Mouse (Mus musculus) thymus, postnatal 25 days (tissue): Measurements from ENCODE around the gene Plagl2.
"Not testable (repeated sequence)": the region's sequence is repeated elsewhere in the genome, so short reads cannot be mapped to it uniquely, and the experiment has no call there.

Experiments used
- DNase-seq: peaks from one replicate; pipeline ENCODE4 v3.0.0; 2022

The Plagl2 gene

DNA sequence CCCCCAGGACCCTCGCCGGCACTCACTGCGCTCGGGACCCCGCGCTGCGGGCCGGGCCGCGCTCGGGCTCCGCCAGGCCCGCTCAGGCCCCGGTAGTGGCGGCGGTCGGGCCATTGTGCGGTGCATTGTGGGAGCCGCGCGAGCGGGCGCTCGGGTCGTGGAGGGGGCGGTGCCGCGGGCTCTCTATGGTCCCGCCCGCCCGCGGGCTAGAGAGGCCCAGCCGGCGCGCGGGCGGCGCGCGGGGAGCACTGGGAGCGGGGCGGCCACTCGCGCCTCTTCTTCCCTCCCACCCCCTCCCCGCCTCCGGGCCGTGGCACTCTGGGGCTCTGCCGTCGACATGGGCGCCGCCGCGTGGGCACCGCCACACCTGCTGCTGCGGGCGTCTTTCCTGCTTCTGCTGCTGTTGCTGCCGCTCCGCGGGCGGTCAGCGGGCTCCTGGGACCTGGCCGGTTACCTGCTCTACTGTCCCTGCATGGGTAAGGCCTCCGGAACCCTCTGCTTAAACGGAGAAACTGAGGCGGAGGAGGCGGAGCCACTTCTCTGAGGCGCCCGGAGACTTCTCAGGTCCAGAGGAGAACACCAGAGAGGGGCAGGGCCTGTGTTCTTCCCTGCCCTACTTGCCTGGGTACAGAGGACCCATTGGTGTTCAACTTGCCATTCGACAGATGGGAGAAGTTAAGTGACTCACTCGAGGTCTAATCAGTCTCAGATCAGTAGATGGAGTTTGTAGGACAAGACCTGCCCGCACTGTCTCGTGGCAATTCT, at the start of gene Plagl2, which contains the start of gene Pofut1:
Gene Plagl2, minus strand, starts transcription at position 177 of the 765 bp plus-strand sequence.
Gene Pofut1, plus strand, starts transcription at position 284 of the 765 bp plus-strand sequence.
- DNase-seq = peak; percentile 94

DNA sequence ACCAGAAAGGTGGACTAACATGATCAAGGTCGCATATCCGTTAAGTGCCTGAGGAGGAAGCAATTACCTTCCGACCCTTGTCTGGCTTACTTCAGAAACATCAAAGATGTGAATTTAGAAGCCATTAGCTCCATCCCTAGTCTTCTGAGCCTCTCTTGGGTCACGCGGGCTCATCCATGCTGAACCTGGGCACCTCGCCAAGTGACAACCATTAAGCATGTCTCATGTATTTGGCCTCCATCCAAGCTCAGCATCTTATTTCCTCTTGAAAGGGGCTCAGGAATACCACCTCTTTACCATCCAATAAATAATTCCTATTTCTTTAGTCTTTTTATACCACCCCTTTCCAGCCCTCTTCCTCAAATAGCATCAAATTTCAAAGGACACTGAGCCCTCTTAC, 46.6 kb upstream of the Plagl2 start:
- no peak for DNase-seq

DNA sequence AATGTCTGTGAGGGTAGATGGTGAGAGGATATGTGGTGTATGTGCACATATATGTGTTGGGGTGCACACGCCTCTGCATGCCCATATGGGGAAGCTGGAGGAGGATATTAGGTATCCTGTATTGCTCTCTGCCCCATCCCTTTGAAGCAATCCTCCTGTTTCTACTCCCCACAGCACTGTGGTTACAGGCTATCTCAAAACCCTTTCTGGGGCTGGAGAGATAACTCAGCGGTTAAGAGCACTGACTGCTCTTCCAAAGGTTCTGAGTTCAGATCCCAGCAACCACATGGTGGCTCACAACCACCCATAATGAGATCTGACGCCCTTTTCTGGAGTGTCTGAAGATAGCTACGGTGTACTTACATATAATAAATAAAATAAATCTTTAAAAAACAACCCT, 45.3 kb upstream of the Plagl2 start:
- no peak for DNase-seq

DNA sequence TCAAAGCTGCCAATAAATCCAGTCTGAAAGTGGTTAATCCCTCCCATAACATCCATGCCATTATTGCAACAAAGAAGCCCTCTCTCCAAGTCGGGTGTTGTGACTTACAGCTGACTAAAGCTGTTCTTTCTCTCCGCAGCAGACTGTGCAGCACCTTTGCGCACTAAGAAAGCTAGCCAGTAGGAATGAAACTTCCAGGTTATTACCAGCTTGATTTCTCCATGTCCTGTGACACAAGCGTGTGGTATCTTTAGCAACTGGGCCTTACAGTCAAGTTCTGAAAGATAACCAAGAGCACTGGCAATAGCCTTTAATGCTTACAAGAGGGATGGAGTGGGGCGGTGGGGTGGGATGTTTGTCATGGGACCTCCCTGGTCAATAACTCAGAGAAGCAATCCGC, 42.7 kb upstream of the Plagl2 start:
- no peak for DNase-seq

DNA sequence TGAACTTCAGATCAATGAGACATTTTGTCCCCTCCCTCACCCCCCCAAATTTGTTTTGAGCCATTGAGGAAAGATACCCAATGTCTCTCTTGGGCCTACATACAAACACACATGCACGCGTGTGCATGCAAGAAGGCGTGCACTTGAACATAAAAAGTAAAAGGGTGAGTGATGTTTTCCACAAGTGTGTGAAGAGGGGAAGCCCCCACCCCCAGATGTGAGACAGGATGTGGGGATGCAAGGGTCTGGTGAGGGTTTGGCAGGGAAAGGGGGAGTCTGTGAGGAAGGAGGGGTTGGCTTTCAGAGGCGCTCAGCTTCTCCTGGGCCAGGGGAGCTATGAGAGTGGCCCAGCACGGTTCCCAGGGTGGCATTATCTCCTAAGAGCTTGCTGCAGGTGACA, 37.1 kb upstream of the Plagl2 start:
- peak; percentile 73 for DNase-seq

DNA sequence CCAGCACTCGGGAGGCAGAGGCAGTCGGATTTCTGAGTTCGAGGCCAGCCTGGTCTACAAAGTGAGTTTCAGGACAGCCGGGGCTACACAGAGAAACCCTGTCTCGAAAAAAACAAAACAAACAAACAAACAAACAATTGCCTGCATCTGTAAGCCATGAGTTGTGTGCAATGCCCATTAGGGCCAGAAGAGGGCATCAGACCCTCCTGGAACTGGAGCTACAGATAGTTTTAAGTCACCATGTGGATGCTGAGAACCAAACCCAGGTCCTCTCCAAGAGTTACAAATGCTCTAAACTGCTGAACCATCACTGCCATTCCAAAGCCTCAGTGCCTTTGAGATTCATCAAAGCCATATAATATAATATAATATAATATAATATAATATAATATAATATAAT, 35.6 kb upstream of the Plagl2 start:
- DNase-seq = not testable (repeated sequence)

- no peak for DNase-seq
These were observed 35.2 kb upstream of the Plagl2 start for GRCm38 (mm10) chr2:153276440-153276839.

DNA sequence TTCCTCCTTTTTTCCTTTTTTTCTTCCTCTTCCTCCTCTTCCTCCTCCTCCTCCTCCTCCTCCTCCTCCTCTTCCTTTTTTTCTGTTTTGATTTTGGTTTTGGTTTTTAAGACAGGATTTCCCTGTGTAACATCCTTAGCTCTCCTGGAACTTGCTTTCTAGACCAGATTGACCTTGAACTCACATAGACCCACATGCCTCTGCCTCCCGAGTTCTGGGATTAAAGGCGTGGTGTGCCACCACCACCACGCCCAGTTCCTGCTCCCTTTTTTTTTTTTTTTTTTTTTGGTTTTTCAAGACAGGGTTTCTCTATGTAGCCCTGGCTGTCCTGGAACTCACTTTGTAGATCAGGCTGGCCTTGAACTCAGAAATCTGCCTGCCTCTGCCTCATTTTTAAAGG, 34.4 kb upstream of the Plagl2 start:
- DNase-seq = not testable (repeated sequence)

GRCm38 (mm10) chr2:153274919-153275247, 33.7 kb upstream of the Plagl2 start:
- DNase-seq = no peak

- DNase-seq = not testable (repeated sequence)
These were observed 33.1 kb upstream of the Plagl2 start for GRCm38 (mm10) chr2:153274200-153274918.

DNA sequence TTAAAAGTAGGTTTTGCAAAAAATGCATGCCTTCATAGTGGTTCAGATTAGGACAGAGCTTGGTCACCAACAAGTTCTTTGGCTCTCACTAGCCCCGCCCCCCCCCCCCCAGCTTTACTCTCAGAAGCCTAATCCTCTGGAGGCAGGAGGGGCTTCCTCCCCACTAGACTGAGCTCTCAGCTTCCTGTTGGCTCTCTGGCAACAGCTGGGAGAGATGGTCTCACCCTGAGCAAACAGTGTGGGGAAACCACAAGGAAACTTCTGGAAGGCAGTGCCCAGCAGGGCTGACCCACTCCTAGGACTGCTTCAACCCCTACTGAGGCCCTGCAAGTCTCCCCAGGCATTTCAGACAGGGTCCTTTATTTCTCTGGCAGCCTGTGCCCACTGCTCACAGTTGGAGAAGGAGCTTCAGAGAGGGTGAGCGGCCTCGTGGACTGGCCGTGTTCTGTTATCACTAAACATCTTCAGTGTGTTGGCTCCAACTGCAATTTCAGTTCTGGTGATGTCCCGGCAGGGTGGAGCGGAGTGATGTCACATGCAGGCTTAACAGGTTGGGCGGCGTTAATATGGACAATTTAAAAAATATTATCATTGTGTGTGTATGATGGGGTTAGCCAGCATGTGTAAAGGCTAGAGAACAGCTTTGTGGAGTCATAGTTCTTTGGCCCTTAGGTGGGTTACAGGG, 29.1 kb upstream of the Plagl2 start:
- not testable (repeated sequence) for DNase-seq

DNA sequence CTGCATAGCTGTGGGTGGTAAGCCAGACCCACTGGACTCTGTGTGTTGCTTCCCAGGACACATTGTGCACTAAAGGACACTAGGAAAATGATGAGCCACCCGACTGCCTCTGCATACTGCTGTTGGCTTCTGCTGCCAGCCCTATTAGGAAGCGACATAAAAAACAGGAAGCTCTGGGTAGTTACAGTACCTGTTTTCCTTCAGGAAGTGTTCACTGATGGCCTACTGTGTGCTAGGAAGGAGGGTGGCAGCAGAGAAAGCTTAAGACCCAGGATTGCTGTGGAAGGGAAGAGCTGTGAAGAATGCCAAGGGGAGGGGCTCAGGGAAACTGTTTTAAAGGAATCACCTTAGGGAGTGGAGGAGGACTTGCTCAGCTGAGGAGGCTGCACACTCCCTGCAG, 26.1 kb upstream of the Plagl2 start:
- DNase-seq = no peak

GRCm38 (mm10) chr2:153263053-153263452, 21.8 kb upstream of the Plagl2 start:
- DNase-seq = peak; percentile 72

GRCm38 (mm10) chr2:153259864-153260674, 18.8 kb upstream of the Plagl2 start:
- DNase-seq = peak; percentile 61

DNA sequence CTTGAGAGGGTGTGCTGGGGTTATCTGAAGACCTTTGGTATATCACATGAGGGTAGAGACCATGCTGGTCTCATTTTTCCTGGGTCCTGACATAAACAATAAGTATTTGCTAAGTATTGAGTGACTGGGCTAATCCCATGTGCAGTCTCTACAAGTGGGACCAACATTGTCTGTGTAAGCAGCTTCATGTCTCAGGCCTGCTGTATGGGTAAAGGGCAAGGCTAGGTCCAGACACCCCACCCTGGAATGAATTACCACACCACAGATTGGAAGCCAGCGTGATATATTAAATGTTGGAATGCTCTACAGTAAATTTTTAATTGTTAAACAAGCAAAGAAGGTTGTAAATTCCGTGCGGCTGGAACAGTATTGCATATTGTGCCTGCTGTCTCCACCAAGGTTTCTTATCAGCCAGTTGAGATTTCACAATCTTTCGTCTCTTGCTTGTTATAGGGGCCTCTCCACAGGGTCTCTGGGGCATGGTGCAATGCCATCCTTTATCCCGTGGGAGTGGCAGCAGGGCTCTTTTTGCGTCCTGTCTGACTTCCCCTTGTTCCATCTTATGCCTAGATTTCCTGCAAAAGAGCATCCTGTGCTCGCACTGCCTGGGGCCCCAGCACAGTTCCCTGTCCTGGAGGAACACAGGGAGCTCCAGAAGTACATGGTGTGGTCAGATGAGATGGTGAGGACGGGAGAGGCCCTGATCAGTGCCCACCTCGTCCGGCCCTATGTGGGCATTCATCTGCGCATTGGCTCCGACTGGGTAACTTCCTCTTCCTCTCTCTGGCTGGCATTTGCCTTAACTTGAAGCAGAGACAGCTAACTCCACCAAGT, 18.0 kb upstream of the Plagl2 start:
- DNase-seq = no peak

- DNase-seq = no peak
These were observed 15.4 kb upstream of the Plagl2 start for GRCm38 (mm10) chr2:153256604-153257003.

- DNase-seq = no peak
These were observed 8.5 kb upstream of the Plagl2 start for GRCm38 (mm10) chr2:153249751-153250150.

- DNase-seq = no peak
These were observed 930 bp upstream of the Plagl2 start for GRCm38 (mm10) chr2:153242156-153242555.

GRCm38 (mm10) chr2:153240701-153241235, 458 bp downstream of the Plagl2 start:
- DNase-seq = peak; percentile 71

DNA sequence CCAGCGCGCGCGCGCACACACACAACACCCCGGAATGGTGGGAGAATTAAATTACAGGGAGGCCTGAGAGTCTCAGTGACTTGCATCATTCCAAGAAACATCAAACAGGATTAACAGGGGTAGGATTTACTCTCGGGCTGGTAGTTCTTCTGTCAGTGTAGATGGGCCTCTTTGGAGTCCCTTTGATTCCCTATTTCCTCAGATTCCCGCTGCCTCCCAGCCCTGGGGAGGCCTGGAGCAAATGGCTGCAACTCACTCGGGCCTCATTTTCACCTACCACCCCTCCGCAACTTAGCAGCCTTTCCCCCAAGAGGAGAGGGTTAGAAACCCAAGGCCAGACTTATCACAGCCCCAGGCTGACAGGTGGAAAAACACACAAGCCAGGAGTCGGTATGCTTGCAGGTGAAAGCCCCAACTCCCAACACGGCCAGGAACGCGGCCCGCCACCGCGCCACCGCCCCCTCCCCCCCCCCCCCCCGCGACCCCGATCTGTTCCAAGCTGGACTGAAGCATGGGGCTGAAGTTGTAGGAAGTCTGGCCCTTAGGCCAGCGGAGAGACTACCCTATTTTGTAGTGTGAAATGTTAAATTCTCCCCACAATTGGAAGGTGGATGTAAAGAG, 1.3 kb downstream of the Plagl2 start:
- no peak for DNase-seq
